Mouse (Mus musculus) G1E (cell line): ENCODE measurements around the gene Oosp3.

Source experiments
- CTCF ChIP-seq: IDR thresholded peaks from 2 replicates; pipeline ENCODE4 v1.5.1; 2012; ENCODE audit warnings: low read depth, low read length, inconsistent platforms, mixed read lengths
- GATA1 ChIP-seq: IDR thresholded peaks from 2 replicates; pipeline ENCODE4 v1.6.1; 2012; ENCODE audit warnings: borderline replicate concordance, low read length, inconsistent platforms, mixed read lengths
- POLR2AphosphoS5 ChIP-seq: IDR thresholded peaks from 2 replicates; pipeline ENCODE4 v1.6.1; 2012; ENCODE audit warnings: low read depth, low read length, inconsistent platforms; ENCODE audit not compliant: insufficient replicate concordance

DNA sequence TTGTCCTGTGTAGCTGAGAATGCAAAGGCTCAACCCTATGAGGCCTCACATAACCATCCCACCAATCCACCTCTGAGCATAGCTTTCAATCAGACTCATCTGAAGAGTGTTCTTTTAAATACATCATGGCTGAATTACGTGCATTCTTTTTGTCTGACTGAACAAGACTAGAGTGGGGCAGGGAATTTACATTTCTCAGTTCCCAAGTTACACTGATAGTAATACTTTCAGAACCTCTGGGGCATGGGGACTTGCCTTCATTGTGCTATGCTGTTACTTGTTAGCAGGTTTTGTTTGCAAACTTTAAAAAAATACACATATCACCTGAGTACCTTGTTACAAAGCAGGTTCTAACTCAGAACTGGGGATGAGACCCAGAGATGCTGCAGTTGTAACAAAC lies 5.4 kb upstream of the Oosp3 start:
- TF ChIP-seq CTCF: no peak
- TF ChIP-seq GATA1: no peak
- no peak for TF ChIP-seq POLR2AphosphoS5
